Mouse (Mus musculus): ENCODE measurements around the gene Herc4. TPM values are rescaled to one million over a fixed set of nuclear protein-coding genes. Genes with fewer than 3 reads are reported as not detected.
"Not testable (repeated sequence)": the region's sequence is repeated elsewhere in the genome, so short reads cannot be mapped to it uniquely, and the experiment has no call there.

The Herc4 gene
- total RNA-seq, 2 experiments from 2014 or later = 17.5 to 20.6 TPM

- not testable (repeated sequence) for DNase-seq
These were observed 107.5 kb downstream of the Herc4 start for GRCm38 (mm10) chr10:63351099-63351498.

DNA sequence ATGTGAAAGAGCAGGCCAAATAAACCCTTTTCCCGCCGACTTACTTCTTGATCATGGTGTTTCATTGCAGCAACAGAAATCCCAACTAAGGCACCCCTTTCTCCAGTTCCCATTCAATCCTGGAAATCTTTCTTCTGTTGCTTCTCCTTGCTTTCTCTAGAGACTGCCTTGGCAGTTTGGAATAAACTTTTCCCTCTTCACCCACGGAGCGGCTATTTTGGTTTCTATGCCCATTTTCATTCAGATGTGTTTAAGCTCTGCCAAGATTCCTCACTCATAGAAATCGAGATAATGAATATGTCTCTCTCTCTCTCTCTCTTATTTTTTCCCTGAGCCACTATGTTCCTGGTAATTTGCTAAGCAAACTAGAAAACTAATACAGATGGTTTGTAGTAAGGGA, 108.5 kb downstream of the Herc4 start:
- DNase-seq = no peak

DNA sequence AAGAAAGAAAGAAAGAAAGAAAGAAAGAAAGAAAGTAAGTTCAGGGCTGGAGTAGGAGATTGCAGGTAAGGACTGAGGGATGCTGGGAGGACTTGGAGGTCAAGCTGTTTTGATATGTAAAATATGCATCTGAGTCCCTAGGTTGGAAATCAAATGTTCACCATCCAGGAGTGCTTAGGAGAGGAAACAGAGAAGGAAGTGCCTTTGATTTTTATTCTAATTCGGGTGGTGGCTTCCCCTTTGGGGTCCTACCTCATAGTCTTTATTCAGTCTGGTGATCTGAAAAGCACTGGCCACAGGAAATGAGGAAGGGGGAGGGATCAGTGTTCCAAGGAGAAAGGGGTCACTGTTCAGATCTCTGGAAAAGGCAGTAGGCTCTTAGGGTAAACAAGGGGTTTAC, 116.9 kb downstream of the Herc4 start:
- DNase-seq = no peak

- DNase-seq = no peak
These were observed 122.4 kb downstream of the Herc4 start for GRCm38 (mm10) chr10:63365918-63366455.

GRCm38 (mm10) chr10:63367386-63367785, 123.8 kb downstream of the Herc4 start:
- no peak for DNase-seq

Other genes starting within 250 kb of the Herc4 start
- 10 to 100 TPM; 16.9 to 17.4 TPM for gene Hnrnph3, start 219.6 kb upstream of the Herc4 start, total RNA-seq (2021)
- gene Pbld2, start 219.5 kb upstream of the Herc4 start, total RNA-seq (2021) = 1 to 10 TPM; 2.7 to 3.2 TPM
- 1 to 10 TPM in 1 of 2 experiments, under 1 TPM in 1; 0.35 to 1.1 TPM for gene Pbld1, start 183.6 kb upstream of the Herc4 start, total RNA-seq (2021)
- not detected for gene Atoh7, start 144.2 kb upstream of the Herc4 start, total RNA-seq (2021)
- 100 to 1,000 TPM; 239 to 253 TPM for gene Mypn, start 39.9 kb upstream of the Herc4 start, total RNA-seq (2021)
- 1 to 10 TPM; 5.4 to 6.8 TPM for gene Sirt1, start 137.9 kb downstream of the Herc4 start, total RNA-seq (2021)
- 10 to 100 TPM; 14.4 to 15.6 TPM for gene Dnajc12, start 138.6 kb downstream of the Herc4 start, total RNA-seq (2021)
- gene Gm7075, start 178.0 kb downstream of the Herc4 start, total RNA-seq (2021) = not detected
- gene Ctnna3, start 186.3 kb downstream of the Herc4 start, total RNA-seq (2021) = 10 to 100 TPM; 11.0 to 15.8 TPM